Mouse (Mus musculus) liver, embryonic 16.5 days (tissue): ENCODE data around the gene Chn2. TPM values are rescaled to one million over a fixed set of nuclear protein-coding genes. Genes with fewer than 3 reads are reported as not detected.
A peak's percentile ranks its signal among the peaks of the same experiment; 100 is the strongest.

Source experiments
- ATAC-seq: fragments of 200-750 bp; cut with Nextera tagmentation; 2 replicates; pipeline ENCODE4 v1.8.0; 2017; ENCODE audit warnings: low read depth, mild to moderate bottlenecking, moderate number of reproducible peaks, moderate library complexity
- H3K27ac ChIP-seq: fragments of 300-500 bp; sonication (generic); 2 replicates; pipeline ENCODE4 v1.5.1; 2014; ENCODE audit warnings: mild to moderate bottlenecking, low read length
- H3K27me3 ChIP-seq: fragments of 300-500 bp; sonication (generic); 2 replicates; pipeline ENCODE4 v1.6.1; 2014; ENCODE audit warnings: low read depth, low read length, mixed read lengths; ENCODE audit not compliant: control insufficient read depth, insufficient read depth
- H3K36me3 ChIP-seq: fragments of 300-500 bp; sonication (generic); 2 replicates; pipeline ENCODE4 v1.6.1; 2014; ENCODE audit warnings: mild to moderate bottlenecking; ENCODE audit not compliant: control insufficient read depth, insufficient read depth
- H3K4me1 ChIP-seq: fragments of 300-500 bp; sonication (generic); 2 replicates; pipeline ENCODE4 v1.6.1; 2014; ENCODE audit warnings: low read depth, low read length, mixed read lengths; ENCODE audit not compliant: control insufficient read depth
- H3K4me2 ChIP-seq: fragments of 300-500 bp; sonication (generic); 2 replicates; pipeline ENCODE4 v1.6.1; 2014; ENCODE audit warnings: low read depth, low read length, mixed read lengths
- H3K4me3 ChIP-seq: fragments of 300-500 bp; sonication (generic); 2 replicates; pipeline ENCODE4 v1.5.1; 2014; ENCODE audit warnings: low read depth, mild to moderate bottlenecking, low read length
- H3K9ac ChIP-seq: fragments of 300-500 bp; sonication (generic); 2 replicates; pipeline ENCODE4 v1.6.1; 2014; ENCODE audit warnings: low read depth, low read length
- H3K9me3 ChIP-seq: fragments of 300-500 bp; sonication (generic); replicated peaks from 2 replicates; pipeline ENCODE4 v1.6.1; 2016; ENCODE audit warnings: low read length; ENCODE audit not compliant: control insufficient read depth
- WGBS: fragments of 180-500 bp; shearing (Covaris S2); extraction: QIAGEN DNeasy Blood & Tissue Kit; methylation state at CpG from one replicate; pipeline ENCODE4 v1.1.7; 2014; ENCODE audit not compliant: insufficient replicate concordance; 5-methylcytosine and 5-hydroxymethylcytosine counted together
- polyA plus RNA-seq: library from polyadenylated mRNA; unstranded; fragments of >200 nt; fragmentation: Nextera tagmentation; extraction: Ambion mirVana; gene quantifications from 2 replicates; pipeline ENCODE4 v1.2.1, GENCODE M21; 2015

The Chn2 gene
- polyA plus RNA-seq, 1 experiment from 2014 or later = 4.2 TPM

DNA sequence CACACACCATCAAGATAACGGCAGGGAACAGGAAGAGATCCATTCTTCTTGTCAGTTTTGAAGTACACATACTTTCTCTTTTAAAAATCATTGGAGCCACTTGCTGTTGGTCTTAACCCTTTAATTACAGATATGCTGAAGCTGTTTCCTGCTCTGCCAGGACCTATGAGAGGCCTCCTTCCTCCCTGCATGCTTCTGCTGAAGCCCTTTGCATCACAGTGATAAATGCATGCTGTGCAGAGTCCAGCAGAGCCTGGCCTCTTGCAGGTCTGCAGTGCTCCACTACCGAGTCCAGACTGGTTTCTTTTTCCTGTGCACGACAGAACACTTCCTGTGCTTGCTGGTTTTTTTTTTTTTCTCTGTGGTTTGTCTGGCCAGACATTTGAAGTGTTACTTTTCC, 119.0 kb downstream of the Chn2 start:
- Histone ChIP-seq H3K4me2 (no peak overlapping the region), H3K9me3 (no peaks in the 10 kb centered on the region)
- ATAC-seq = no peak

GRCm38 (mm10) chr6:54160677-54161076, 121.3 kb downstream of the Chn2 start:
- H3K36me3 ChIP-seq = no peaks in the 10 kb centered on the region
- 42% methylated on average over 3 of the region's 3 CpGs for WGBS
- H3K4me2 ChIP-seq = no peak overlapping the region
- ATAC-seq = no peak
- H3K4me1 ChIP-seq = no peaks in the 10 kb centered on the region; the same call in none of the 2 replicates
- no peak overlapping the region for H3K27ac ChIP-seq
- no peaks in the 10 kb centered on the region for H3K9me3 ChIP-seq
- H3K4me3 ChIP-seq = no peak overlapping the region
- no peak overlapping the region for H3K9ac ChIP-seq
- H3K27me3 ChIP-seq = no peaks in the 10 kb centered on the region

More for the DNA sequence above, 119.0 kb downstream of the Chn2 start:
- no peaks in the 10 kb centered on the region for H3K36me3 ChIP-seq
- H3K9ac ChIP-seq = no peak overlapping the region
- H3K27me3 ChIP-seq = no peaks in the 10 kb centered on the region
- H3K27ac ChIP-seq = no peak overlapping the region
- H3K4me1 ChIP-seq = no peaks in the 10 kb centered on the region; the same call in none of the 2 replicates
- H3K4me3 ChIP-seq = no peak overlapping the region
- WGBS = 6% methylated on average over 3 of the region's 3 CpGs

- no peak overlapping the region for H3K4me2 ChIP-seq
- H3K27ac ChIP-seq = no peak overlapping the region
- no peak overlapping the region for H3K4me3 ChIP-seq
- no peaks in the 10 kb centered on the region; the same call in none of the 2 replicates for H3K4me1 ChIP-seq
- WGBS = 68% methylated on average over 3 of the region's 3 CpGs
- H3K9ac ChIP-seq = no peak overlapping the region
- no peak for ATAC-seq
- H3K27me3 ChIP-seq = no peaks in the 10 kb centered on the region
- no peaks in the 10 kb centered on the region for H3K36me3 ChIP-seq
- H3K9me3 ChIP-seq = no peaks in the 10 kb centered on the region
Observed at GRCm38 (mm10) chr6:54161246-54161645, 121.9 kb downstream of the Chn2 start.

DNA sequence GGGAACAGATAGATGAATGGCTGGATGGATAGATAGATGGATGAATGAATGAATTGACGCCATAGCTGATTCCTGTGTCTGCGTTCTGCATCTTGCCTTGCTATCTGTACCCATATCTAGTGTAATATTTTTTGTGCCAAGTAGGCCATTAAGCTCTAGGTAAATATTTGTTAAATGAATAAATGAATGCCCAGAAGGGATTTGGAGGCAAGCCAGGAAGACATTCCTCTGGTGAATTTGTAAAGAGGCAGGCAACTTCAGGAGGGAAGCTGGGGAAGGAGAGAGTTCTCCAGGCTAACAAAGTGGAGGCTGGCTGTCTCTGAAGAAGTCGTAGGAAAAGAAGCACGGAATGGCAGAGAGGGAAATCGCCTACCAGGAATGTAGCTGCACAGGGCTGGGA, 123.0 kb downstream of the Chn2 start:
- Histone ChIP-seq H3K4me2 (no peak overlapping the region), H3K9ac (no peak overlapping the region), H3K27me3 (no peaks in the 10 kb centered on the region), H3K4me3 (no peak overlapping the region), H3K4me1 (no peaks in the 10 kb centered on the region; the same call in none of the 2 replicates), H3K27ac (peak overlapping the region; percentile 50), H3K36me3 (no peaks in the 10 kb centered on the region), H3K9me3 (no peaks in the 10 kb centered on the region)
- ATAC-seq = no peak
- WGBS = 45% methylated on average over 5 of the region's 5 CpGs

- peak; percentile 48 for ATAC-seq
- Histone ChIP-seq H3K4me3 (no peak overlapping the region), H3K4me2 (no peak overlapping the region), H3K9me3 (no peaks in the 10 kb centered on the region), H3K9ac (no peak overlapping the region), H3K27ac (peak overlapping the region; percentile 50), H3K27me3 (no peaks in the 10 kb centered on the region), H3K4me1 (no peaks in the 10 kb centered on the region; the same call in none of the 2 replicates), H3K36me3 (no peaks in the 10 kb centered on the region)
- 19% methylated on average over 9 of the region's 9 CpGs for WGBS
Observed at GRCm38 (mm10) chr6:54162786-54163185, 123.4 kb downstream of the Chn2 start.

- ATAC-seq = no peak
- Histone ChIP-seq H3K9ac (no peak overlapping the region), H3K9me3 (no peaks in the 10 kb centered on the region), H3K27me3 (no peaks in the 10 kb centered on the region), H3K4me2 (no peak overlapping the region), H3K4me3 (no peak overlapping the region), H3K36me3 (no peaks in the 10 kb centered on the region), H3K4me1 (no peaks in the 10 kb centered on the region; the same call in none of the 2 replicates), H3K27ac (no peak overlapping the region)
Observed at GRCm38 (mm10) chr6:54163702-54164101, 124.3 kb downstream of the Chn2 start.

GRCm38 (mm10) chr6:54164777-54165176, 125.4 kb downstream of the Chn2 start:
- H3K4me1 ChIP-seq = no peaks in the 10 kb centered on the region; the same call in none of the 2 replicates
- H3K4me2 ChIP-seq = no peak overlapping the region
- WGBS = 32% methylated on average over 4 of the region's 4 CpGs
- H3K27me3 ChIP-seq = no peaks in the 10 kb centered on the region
- H3K9me3 ChIP-seq = no peaks in the 10 kb centered on the region
- H3K4me3 ChIP-seq = no peak overlapping the region
- H3K36me3 ChIP-seq = no peaks in the 10 kb centered on the region
- no peak overlapping the region for H3K9ac ChIP-seq
- 0 out of 2 replicates have a peak, but pooled peaks have one; percentile 47 for ATAC-seq
- no peak overlapping the region for H3K27ac ChIP-seq

- Histone ChIP-seq H3K36me3 (no peaks in the 10 kb centered on the region), H3K27ac (no peak overlapping the region), H3K4me3 (no peak overlapping the region), H3K4me2 (no peak overlapping the region), H3K9me3 (no peaks in the 10 kb centered on the region), H3K4me1 (no peaks in the 10 kb centered on the region; the same call in none of the 2 replicates), H3K9ac (no peak overlapping the region), H3K27me3 (no peaks in the 10 kb centered on the region)
- WGBS = 66% methylated on average over 7 of the region's 7 CpGs
- ATAC-seq = no peak
Observed at GRCm38 (mm10) chr6:54165246-54165645, 125.9 kb downstream of the Chn2 start.

- Histone ChIP-seq H3K27me3 (no peaks in the 10 kb centered on the region), H3K4me3 (no peak overlapping the region), H3K4me1 (no peaks in the 10 kb centered on the region; the same call in none of the 2 replicates), H3K36me3 (no peaks in the 10 kb centered on the region), H3K9me3 (no peaks in the 10 kb centered on the region), H3K4me2 (no peak overlapping the region), H3K27ac (no peak overlapping the region), H3K9ac (no peak overlapping the region)
- no peak for ATAC-seq
- 76% methylated on average over 4 of the region's 4 CpGs for WGBS
Observed at GRCm38 (mm10) chr6:54165863-54166262, 126.5 kb downstream of the Chn2 start.
